Mouse (Mus musculus) v-Abl transformed pro-B cells (cell line): Measurements from ENCODE around the gene Rnaseh2a.

ENCODE experiments used
- in situ Hi-C, 2 experiments: fragments of 400-800 bp; cut with MboI; formaldehyde crosslinking; loops; one replicate each; pipeline ENCODE4 v1.15.1; 2025; ENCODE audit not compliant: unreplicated experiment in 2 of 2

The Rnaseh2a gene

DNA sequence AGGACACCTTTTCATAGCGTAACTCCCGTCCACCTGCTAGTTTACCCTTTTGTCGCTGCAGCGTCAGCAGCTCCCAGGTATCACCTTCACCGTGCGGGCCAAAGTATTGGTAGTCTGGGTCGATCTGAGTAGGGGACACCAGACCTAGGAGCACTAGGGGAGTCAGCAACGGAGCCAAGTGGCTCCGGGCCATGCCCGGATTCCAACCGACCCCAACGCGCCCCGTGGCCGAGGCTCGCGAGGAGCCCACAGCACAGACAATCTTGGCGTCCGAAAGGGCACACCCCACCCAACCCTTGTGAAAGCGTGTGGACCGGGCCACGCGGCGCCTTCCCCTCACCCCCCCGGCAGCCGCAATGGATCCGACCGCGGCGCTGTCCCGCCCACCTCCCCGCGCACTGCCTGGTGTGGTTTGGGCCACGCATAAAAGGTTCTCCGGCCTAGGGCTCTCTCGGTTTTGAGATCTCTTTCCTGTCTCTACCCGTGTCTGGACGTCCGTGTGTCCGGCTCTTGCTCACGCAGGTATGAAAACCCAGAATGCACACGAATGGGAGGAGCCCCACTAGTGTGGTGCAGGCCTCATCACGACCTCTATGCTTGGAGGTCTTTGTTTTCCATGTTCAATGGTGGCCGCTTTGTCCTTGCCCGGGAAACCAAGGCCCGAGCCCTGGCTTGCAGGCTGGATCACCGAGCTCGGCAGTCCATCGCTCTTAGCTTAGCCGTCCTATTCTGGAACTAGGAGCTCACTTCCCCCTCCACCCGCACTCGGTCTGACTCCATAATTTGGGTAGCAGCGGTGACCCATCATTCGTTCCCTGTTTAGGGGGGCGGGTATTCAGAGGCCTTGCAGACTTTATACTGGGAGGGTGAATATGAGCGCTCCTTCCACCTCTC is at the start of gene Rnaseh2a, which contains the start of the genes Gm49661 and Prdx2:
Gene Rnaseh2a, minus strand, starts transcription at position 527 of the 894 bp plus-strand sequence.
Gene Gm49661, minus strand, starts transcription at position 193 of the 894 bp plus-strand sequence.
Gene Prdx2, plus strand, starts transcription at position 347 of the 894 bp plus-strand sequence.
- in situ Hi-C loops: loop anchor here (5.0 to 25.0 kb wide), 9 partner anchors 55 to 1618 kb away; partner anchors contain the start of genes Asna1 (in 2 of the 2), Calr (in 2 of the 2), Rad23a (in 2 of the 2) and Trir (in 2 of the 2)

DNA sequence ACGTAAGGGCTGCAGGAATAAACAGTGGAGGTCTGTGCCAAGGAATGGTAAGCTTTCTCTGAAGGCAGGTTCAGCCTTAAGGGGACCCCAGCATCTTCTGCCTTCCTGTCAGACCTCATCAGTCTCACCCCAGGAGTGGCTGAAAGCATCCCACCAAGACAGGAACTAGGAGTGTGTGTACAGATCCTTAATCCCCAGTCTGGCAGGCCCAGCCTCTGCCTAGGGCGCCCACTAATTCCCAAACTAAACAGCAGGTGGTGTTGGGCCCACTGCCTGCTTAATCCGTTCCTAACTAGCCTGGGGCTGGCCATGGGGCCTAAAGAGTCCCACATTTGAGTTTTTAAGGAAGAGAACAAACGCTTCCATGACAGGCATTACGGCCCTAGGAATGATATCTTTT is 47.6 kb upstream of the Rnaseh2a start:
- in situ Hi-C loops: no loop called here

DNA sequence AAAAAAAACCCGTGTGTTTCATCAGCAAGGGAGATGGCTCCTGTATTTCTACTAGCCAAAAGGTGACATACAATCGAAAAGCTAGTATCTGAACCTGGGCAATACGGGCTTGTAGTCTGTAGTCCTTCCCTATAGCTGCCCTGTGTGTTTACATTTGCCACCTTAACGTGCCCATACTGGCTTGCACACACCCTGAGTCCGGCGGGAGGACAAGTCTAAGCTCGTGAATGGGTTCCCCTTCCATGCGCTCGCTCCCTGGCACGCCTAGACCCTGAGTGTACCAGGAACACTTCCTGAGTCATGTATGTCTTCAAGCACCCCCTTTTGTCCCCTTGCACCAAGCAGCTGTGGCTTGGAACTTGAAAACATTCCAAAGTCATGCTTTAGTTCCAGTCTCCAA is 47.2 kb upstream of the Rnaseh2a start:
- in situ Hi-C loops: no loop called here

DNA sequence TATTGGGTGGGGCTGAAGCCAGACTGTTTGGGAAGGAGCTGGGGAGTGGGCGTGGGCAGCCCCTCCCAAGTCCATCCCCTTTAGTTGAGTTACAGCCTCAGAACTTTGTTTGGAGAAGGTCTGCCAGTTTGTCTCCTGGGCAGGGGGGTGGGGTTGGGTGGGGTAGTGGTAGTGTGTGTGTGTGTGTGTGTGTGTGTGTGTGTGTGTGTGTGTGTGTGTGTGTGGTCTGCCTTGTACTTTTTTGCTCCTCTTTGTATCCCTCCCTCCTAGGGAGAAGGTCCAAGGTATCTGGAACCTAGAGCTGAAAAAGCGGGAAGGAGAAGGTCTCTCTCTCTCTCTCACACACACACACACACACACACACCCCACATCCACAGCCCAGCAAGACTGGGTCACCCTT is 44.9 kb upstream of the Rnaseh2a start, which contains the start of gene Best2:
Gene Best2, minus strand, starts transcription at position 101 of the 400 bp plus-strand sequence.
- in situ Hi-C loops: no loop called here

DNA sequence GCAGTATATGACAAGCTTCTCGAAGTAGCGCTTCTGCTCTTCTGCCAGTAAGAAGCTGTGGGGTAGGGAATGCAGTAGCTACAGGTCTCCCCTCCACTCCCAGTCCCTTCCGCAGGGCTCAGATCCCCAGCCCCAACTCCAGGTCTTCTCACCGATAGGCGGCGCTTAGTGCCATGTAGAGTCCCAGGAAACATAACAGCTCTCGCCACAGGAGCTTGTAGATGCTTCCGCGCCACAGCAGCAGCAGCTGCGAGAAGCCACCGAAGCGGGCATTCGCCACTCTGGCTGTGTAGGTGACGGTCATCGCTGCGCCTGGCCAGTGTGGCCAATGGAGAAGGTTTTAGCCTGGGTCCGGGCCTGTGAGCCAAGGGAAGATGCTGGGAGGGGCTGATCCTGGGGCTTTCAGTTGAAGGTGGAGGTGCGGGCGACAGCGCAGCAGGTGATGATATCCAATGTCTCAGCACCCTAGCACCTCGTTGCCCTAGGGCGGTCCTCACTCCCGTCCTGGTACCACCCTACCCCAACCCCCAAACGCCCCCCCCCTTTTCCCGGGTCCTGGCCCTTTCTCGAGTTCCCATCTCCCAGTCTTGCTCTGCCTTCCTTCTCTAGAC is 43.8 kb upstream of the Rnaseh2a start:
- in situ Hi-C loops: no loop called here

DNA sequence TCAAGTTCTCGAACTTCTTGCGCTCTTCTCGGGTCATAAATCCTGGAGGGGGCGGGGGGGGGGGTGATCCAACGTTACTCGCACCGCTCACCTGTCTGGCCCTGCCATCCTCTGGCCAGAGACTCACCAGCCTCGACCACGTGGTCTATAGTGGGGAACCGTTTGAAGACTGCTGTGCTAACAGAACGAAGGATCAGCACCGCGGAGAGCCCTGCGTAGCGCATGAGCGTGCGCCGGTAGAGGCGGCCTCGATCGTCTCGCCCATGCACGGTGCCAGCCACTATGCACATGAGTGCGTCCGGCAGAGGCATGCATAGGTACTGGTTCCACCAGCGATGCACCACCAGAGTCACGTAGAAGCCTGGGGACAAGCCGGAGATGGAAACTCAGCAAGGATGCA is 41.7 kb upstream of the Rnaseh2a start:
- in situ Hi-C loops: no loop called here

DNA sequence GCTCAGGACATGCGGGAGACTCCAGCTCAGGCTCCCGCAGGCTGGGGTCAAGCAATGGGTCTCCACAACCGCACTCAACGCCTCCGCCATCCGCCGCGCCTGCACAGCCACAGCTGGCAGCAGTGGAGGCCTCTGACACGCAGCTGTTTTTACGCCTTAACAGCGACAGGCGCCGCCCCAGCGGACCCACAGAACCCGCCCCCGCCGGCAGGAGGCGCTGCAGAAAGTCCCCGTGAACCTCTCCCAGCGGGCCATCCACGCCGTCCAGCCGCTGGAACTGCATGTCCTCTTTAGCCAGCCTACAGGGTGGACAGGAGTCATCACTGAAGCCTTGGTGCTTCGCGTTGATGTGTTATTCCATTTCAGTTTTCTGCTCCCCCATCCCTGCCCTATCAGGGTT is 38.1 kb upstream of the Rnaseh2a start:
- in situ Hi-C loops: no loop called here

DNA sequence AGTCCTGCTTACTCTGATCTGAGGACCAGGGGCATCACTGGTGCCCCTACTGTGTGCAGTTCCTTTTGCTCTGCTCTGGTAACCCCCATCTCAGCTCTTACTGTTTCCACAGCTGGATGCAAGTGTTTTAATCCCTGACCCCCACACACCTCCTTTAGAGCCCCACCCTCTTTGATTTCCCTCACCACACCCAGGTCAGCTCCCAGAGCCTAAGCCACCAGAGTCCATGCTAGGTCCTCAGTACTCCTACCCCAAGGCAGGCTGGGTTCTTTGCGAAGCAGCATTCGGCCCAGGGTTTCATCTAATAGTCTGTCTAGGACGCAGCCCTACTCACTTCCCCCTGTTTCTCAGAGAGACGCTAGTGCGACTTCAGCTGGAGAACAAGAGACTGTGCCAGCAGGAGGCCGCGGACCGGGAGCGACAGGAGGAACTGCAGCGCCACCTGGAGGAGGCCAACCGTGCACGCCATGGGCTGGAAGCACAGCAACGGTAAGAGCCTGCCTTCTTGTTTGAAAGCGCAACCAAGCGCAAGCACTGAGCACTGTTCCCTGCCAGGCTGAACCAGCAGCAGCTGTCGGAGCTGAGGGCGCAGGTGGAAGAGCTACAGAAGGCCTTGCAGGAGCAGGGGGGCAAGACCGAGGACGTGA is 28.2 kb upstream of the Rnaseh2a start:
- in situ Hi-C loops: loop anchor here in 1 of 2 experiments (5.0 to 25.0 kb wide), 2 partner anchors 70 to 415 kb away; no protein-coding TSS in a partner anchor

DNA sequence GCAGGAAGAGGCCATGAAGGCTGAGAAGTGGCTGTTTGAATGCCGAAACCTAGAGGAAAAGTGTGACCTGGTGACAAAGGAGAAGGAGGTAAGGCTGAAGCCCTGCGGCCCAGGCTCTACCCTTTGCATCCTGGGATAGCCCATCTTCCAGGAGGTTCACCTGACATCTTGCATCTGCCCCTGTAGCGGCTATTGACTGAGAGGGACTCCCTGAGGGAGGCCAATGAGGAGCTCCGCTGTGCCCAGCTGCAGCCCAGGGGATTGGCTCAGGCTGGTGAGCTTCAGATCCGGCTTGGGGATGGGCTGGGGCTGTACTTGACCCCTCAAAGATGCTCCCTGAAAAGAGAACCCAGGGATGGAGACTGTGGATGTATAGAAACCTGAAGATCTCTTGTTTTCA is 27.4 kb upstream of the Rnaseh2a start:
- in situ Hi-C loops: loop anchor here in 1 of 2 experiments (5.0 to 25.0 kb wide), 2 partner anchors 70 to 415 kb away; no protein-coding TSS in a partner anchor

DNA sequence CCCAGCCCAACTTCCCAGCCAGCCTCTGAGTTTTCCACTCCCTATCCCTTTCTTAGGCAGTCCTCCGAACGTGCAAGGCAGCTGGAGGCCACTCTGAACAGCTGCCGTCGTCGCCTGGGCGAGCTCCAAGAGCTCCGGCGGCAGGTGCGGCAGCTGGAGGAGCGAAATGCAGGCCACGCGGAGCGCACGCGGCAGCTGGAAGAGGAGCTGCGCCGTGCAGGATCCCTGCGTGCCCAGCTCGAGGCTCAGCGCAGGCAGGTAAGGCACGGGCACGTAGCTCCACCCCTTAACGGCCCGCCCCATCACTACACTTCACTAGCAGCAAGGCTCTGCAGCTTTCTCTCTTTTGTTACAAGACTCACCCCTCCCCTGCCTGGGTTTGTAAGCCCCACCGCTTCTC is 26.1 kb upstream of the Rnaseh2a start:
- in situ Hi-C loops: loop anchor here in 1 of 2 experiments (5.0 to 25.0 kb wide), 2 partner anchors 68 to 417 kb away; no protein-coding TSS in a partner anchor

DNA sequence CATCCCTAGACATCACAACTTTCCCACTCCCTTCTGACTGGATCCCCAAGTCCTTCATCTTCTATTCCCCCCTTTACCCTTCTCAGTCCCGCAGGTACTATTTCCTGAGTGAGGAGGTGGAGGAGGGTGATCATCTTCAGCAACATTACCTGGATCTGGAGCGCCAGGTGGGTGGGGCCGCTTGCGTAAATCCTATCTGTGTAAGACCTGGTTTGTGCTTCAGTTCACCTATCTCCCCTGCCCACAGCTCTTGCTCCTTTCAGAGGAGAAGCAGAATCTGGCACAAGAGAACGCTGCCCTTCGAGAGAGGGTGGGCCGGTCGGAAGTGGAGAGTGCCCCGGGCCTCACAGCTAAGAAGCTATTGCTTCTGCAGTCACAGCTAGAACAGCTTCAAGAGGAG is 24.8 kb upstream of the Rnaseh2a start:
- in situ Hi-C loops: loop anchor here (5.0 to 25.0 kb wide), 2 partner anchors 37 to 418 kb away; no protein-coding TSS in a partner anchor

DNA sequence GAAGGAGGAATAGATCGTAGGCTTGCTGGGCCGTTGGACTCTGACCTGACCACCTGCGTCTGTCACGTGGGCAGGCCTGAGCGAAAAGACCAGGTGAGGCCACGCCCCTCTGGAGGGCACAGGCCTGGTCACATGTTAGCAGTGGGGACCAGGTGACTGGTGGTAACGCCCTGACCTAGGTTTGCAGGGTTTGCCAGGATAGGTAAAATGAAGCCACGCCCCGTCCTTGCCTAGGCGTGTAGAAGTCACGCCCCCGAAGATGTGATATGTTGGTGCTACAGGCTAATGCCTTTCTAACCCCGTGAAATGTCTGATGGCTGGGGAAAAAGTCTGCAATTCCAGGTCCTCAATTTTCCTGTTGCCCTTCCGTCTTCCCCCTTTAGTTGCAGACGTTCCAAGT is 21.3 kb upstream of the Rnaseh2a start:
- in situ Hi-C loops: loop anchor here (5.0 to 25.0 kb wide), 2 partner anchors 34 to 421 kb away; no protein-coding TSS in a partner anchor

DNA sequence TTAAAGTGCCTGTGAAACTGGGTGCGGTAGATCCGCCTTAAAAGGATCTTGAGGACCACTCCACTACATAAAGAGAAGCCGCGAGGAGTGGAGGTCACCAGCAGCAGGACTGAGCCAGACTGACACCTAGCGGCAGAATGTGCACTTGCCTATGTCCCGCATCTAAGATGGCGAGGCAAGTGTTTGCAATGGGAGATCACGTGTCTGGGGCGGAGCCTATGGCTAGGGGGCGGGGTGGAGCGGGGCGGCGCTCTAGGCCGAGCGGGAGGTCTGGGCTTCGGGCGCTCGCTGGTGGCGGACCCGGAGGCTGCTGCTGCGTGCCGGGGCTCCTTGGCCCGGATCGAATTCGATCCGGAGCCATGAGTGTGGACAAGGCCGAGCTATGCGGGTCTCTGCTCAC is 20.8 kb upstream of the Rnaseh2a start, which contains the start of gene Hook2:
Gene Hook2, plus strand, starts transcription at position 255 of the 400 bp plus-strand sequence.
- in situ Hi-C loops: loop anchor here (5.0 to 25.0 kb wide), 2 partner anchors 33 to 422 kb away; no protein-coding TSS in a partner anchor

DNA sequence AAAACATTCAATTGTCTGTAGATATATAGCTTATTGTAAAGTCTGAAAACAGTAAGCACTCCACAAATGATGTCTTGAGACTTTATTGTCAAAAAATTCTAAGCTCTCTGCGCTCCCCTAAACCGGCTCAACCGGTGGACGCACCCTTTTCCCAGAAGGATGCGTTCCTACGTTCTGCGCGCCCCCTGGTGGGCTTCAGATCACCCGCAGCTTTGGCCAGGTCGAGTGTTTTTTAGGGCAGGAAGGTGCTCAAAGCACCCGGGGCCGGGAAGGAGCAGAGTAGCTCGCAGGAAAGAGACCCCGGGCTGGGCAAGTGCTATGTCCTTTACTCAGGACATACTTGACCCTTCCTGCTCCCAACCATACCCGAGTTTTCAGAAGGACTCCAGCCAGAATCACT is 20.2 kb upstream of the Rnaseh2a start:
- in situ Hi-C loops: loop anchor here (5.0 to 25.0 kb wide), 2 partner anchors 33 to 422 kb away; no protein-coding TSS in a partner anchor

DNA sequence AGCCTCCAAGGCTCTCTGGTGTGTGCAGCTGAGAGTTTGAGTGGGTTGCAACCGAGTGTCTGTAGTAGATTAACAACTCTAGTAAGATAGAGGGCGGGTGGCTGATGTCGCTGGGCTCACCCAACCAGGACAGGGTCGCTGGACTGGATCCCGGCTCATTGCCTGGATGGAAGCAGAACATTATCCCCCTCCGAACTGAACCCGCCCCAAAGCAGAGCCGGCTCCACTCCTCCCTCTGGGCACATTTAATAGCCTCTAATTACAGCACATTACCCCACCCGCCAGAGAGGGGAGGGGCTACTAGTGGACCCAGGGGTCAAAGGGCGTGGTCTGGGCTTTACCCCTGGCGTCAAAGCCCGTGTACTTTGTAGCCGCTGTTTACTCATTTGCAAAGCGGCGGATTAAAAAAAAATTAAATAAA is 19.8 kb upstream of the Rnaseh2a start:
- in situ Hi-C loops: loop anchor here in 1 of 2 experiments (25.0 kb wide), 1 partner anchor 423 kb away; no protein-coding TSS in a partner anchor

DNA sequence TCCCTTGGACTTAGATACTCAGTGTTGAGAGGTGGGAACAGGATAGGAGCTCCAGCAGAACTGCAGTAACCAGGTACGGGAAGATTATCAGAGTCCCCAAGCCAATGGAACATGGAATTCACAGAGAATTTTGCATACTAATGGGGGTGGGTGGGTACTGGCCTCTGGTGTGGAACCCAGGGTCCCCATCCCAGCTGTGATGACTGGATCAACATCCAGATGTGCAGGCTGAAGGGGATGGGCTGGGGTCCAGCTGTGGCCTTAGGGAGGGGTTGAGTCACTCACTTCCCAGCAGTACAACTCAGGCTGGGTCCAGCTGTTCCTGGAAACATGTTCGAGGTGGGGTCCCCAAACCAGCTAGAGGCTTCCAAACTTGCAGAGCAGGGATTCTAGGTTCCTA is 18.3 kb upstream of the Rnaseh2a start:
- in situ Hi-C loops: loop anchor here in 1 of 2 experiments (25.0 kb wide), 1 partner anchor 424 kb away; no protein-coding TSS in a partner anchor

DNA sequence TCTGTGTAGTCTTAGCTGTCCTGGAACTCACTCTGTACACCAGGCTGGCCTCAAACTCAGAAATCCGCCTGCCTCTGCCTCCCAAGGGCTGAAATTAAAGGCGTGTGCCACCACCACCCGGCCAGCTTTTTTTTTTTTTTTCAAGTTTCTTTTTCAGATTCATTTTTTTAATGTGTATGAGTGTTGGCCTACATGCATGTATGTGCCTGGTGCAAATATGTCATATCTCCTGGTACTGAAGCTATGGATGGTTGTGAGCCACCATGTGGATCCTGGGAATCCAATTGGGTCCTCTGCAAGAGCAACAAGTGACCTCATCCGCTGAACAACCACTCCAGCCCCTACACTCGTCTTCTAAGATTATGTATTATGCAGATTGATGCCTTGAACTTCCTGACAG is 17.8 kb upstream of the Rnaseh2a start:
- in situ Hi-C loops: loop anchor here in 1 of 2 experiments (25.0 kb wide), 1 partner anchor 425 kb away; no protein-coding TSS in a partner anchor

DNA sequence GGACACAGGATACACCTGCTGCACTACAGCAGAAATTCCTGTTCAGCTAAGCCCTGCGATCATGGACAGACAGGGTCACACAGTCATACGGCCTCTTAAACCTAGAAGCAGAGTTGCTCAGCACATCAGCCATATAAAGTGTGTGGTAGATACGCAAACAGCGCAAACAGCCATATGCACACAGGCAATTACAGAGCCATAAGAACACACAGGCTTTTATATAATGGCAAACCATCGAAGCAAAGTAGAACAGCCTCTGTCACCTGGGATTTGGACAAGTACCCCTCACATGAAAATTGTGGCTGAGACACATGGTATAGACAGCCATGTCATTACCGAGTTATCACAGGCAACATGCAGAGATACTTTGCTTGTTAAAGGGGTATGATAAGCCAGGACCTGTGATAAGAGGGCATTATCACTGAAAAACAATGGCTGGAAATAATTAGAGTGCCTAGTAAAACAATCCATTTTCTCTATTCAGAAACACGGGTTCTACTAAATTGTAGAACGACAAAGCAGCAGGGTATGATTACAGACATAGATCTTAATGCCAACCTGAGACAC is 16.9 kb upstream of the Rnaseh2a start:
- in situ Hi-C loops: loop anchor here in 1 of 2 experiments (25.0 kb wide), 1 partner anchor 426 kb away; no protein-coding TSS in a partner anchor

DNA sequence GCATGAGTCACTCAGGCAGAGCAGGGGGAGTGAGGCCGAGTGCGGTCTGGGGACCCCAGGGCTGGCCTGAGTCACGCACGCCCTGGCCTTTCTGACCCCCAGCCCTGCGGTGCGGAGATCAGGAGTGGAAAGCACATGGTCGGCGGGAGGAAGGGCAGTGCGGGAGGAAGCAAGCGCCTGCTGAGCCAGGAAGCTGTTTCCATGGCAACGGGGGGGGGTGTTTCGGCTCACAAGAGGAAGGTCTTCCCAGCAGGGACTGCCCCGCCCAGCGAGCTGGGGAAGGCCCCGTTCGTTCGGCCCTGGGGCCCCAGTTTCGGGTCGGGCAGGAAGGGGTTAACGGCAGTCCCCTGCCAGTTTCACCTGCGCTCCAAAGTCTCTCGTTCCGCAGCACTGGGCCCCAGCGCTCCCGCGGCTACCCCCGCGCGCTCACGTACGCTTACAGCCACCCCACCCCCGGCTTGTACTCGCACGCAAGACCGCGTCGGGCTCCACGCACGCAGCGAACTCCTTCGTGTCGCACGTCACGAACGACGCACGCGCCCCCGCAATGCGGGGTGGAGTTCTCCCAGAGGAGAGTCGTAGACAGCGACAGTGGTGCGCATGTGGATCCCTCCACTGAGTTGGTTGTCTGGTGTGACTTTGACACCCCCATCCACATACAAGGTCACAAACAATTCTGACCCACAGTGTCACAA is 16.3 kb upstream of the Rnaseh2a start:
- in situ Hi-C loops: loop anchor here in 1 of 2 experiments (25.0 kb wide), 1 partner anchor 426 kb away; no protein-coding TSS in a partner anchor
